Mouse (Mus musculus): Measurements from ENCODE around the gene Olfr159. TPM values are rescaled to one million over a fixed set of nuclear protein-coding genes. Genes with fewer than 3 reads are reported as not detected.

Olfr159 gene
- polyA plus RNA-seq, 2 experiments = not detected

- ATAC-seq (ENCODE audit: insufficient read depth) (no peak), DNase-seq (ENCODE audit: low read depth in 3 of 3, low spot score in 3 of 3) (no peak)
- Histone ChIP-seq H3K27me3 (ENCODE audit: control insufficient read depth, insufficient read depth, low read length) (no peaks in the 10 kb centered on the region), H3K4me2 (ENCODE audit: low read depth) (no peak overlapping the region), H3K36me3 (replicated peaks; ENCODE audit: control insufficient read depth, insufficient read depth, low read depth) (no peaks in the 10 kb centered on the region), H3K27ac (no peak overlapping the region), H3K4me1 (replicated peaks; ENCODE audit: control insufficient read depth in 2 of 2, insufficient read depth in 2 of 2, low read length in 1 of 2) (no peaks in the 10 kb centered on the region), H3K9me3 (ENCODE audit: control insufficient read depth, low read length) (no peaks in the 10 kb centered on the region), H3K4me3 (ENCODE audit: insufficient read depth in 1 of 2, low read depth in 2 of 2, low read length in 2 of 2) (no peak overlapping the region), H3K9ac (replicated peaks) (no peak overlapping the region)
- 46% methylated on average over 15 of the region's 16 CpGs for WGBS (ENCODE audit: insufficient replicate concordance)
- TF ChIP-seq CTCF (IDR thresholded peaks at IDR 0.05; ENCODE audit: low read depth) = no peak
- TF ChIP-seq EP300 (IDR thresholded peaks at IDR 0.05; ENCODE audit: low read depth) = no peak
Observed at GRCm38 (mm10) chr4:43720491-43721228, 50.1 kb downstream of the Olfr159 start.

Other genes with a start within 250 kb of the Olfr159 start
- 3.3 and 8.9 TPM in 2 replicates for gene Tpm2, start 247.2 kb downstream of the Olfr159 start, polyA plus RNA-seq (2012; rRNA removed)
- 12.6 and 16.1 TPM in 2 replicates for gene Tpm2, start 247.2 kb downstream of the Olfr159 start, polyA plus RNA-seq (2014; fragmentation: Nextera tagmentation; extraction: Ambion mirVana)
- gene Creb3, start 208.7 kb downstream of the Olfr159 start, polyA plus RNA-seq (2012; rRNA removed) = 9.6 and 10.9 TPM in 2 replicates
- 21.2 and 21.7 TPM in 2 replicates for gene Creb3, start 208.7 kb downstream of the Olfr159 start, polyA plus RNA-seq (2014; fragmentation: Nextera tagmentation; extraction: Ambion mirVana)
- gene Tln1, start 208.3 kb downstream of the Olfr159 start, polyA plus RNA-seq (2012; rRNA removed) = 26.4 and 30.1 TPM in 2 replicates
- gene Tln1, start 208.3 kb downstream of the Olfr159 start, polyA plus RNA-seq (2014; fragmentation: Nextera tagmentation; extraction: Ambion mirVana) = 39.3 and 39.7 TPM in 2 replicates
- gene Rgp1, start 192.3 kb downstream of the Olfr159 start, polyA plus RNA-seq (2012; rRNA removed) = 13.4 and 15.1 TPM in 2 replicates
- gene Rgp1, start 192.3 kb downstream of the Olfr159 start, polyA plus RNA-seq (2014; fragmentation: Nextera tagmentation; extraction: Ambion mirVana) = 11.0 and 11.4 TPM in 2 replicates
- gene Gba2, start 192.1 kb downstream of the Olfr159 start, polyA plus RNA-seq (2012; rRNA removed) = 12.5 and 12.7 TPM in 2 replicates
- 10.5 and 11.9 TPM in 2 replicates for gene Gba2, start 192.1 kb downstream of the Olfr159 start, polyA plus RNA-seq (2014; fragmentation: Nextera tagmentation; extraction: Ambion mirVana)
- not detected in 2 replicates for gene Msmp, start 186.5 kb downstream of the Olfr159 start, polyA plus RNA-seq (2012; rRNA removed)
- not detected in 2 replicates for gene Msmp, start 186.5 kb downstream of the Olfr159 start, polyA plus RNA-seq (2014; fragmentation: Nextera tagmentation; extraction: Ambion mirVana)
- 1.7 and 1.8 TPM in 2 replicates for gene Npr2, start 139.1 kb downstream of the Olfr159 start, polyA plus RNA-seq (2012; rRNA removed)
- gene Npr2, start 139.1 kb downstream of the Olfr159 start, polyA plus RNA-seq (2014; fragmentation: Nextera tagmentation; extraction: Ambion mirVana) = 0.72 and 0.80 TPM in 2 replicates
- gene Spag8, start 117.4 kb downstream of the Olfr159 start, polyA plus RNA-seq (2012; rRNA removed) = 0.16 and 0.31 TPM in 2 replicates
- gene Spag8, start 117.4 kb downstream of the Olfr159 start, polyA plus RNA-seq (2014; fragmentation: Nextera tagmentation; extraction: Ambion mirVana) = 0.24 TPM in 1 of 2 replicates, not detected in the other
- gene Hint2, start 114.5 kb downstream of the Olfr159 start, polyA plus RNA-seq (2012; rRNA removed) = 29.1 and 29.2 TPM in 2 replicates
- 76.8 and 77.6 TPM in 2 replicates for gene Hint2, start 114.5 kb downstream of the Olfr159 start, polyA plus RNA-seq (2014; fragmentation: Nextera tagmentation; extraction: Ambion mirVana)
- 0.22 and 0.37 TPM in 2 replicates for gene Tmem8b, start 102.0 kb downstream of the Olfr159 start, polyA plus RNA-seq (2012; rRNA removed)
- gene Tmem8b, start 102.0 kb downstream of the Olfr159 start, polyA plus RNA-seq (2014; fragmentation: Nextera tagmentation; extraction: Ambion mirVana) = 0.05 and 0.11 TPM in 2 replicates
- gene Fam221b, start 101.9 kb downstream of the Olfr159 start, polyA plus RNA-seq (2012; rRNA removed) = 0.01 and 0.02 TPM in 2 replicates
- 1.7 TPM in 2 replicates for gene Fam221b, start 101.9 kb downstream of the Olfr159 start, polyA plus RNA-seq (2014; fragmentation: Nextera tagmentation; extraction: Ambion mirVana)
- not detected in 2 replicates for gene Olfr70, start 70.2 kb downstream of the Olfr159 start, polyA plus RNA-seq (2012; rRNA removed)
- gene Olfr70, start 70.2 kb downstream of the Olfr159 start, polyA plus RNA-seq (2014; fragmentation: Nextera tagmentation; extraction: Ambion mirVana) = not detected in 2 replicates
- gene Olfr71, start 60.8 kb downstream of the Olfr159 start, polyA plus RNA-seq (2012; rRNA removed) = not detected in 2 replicates
- gene Olfr71, start 60.8 kb downstream of the Olfr159 start, polyA plus RNA-seq (2014; fragmentation: Nextera tagmentation; extraction: Ambion mirVana) = not detected in 2 replicates
- 0.08 and 0.09 TPM in 2 replicates for gene Hrct1, start 43.8 kb downstream of the Olfr159 start, polyA plus RNA-seq (2012; rRNA removed)
- gene Hrct1, start 43.8 kb downstream of the Olfr159 start, polyA plus RNA-seq (2014; fragmentation: Nextera tagmentation; extraction: Ambion mirVana) = 0.06 and 0.21 TPM in 2 replicates
- 0.01 and 0.02 TPM in 2 replicates for gene Spaar, start 41.0 kb downstream of the Olfr159 start, polyA plus RNA-seq (2012; rRNA removed)
- gene Spaar, start 41.0 kb downstream of the Olfr159 start, polyA plus RNA-seq (2014; fragmentation: Nextera tagmentation; extraction: Ambion mirVana) = 0.03 TPM in 1 of 2 replicates, not detected in the other
- not detected in 2 replicates for gene Olfr156, start 52.9 kb upstream of the Olfr159 start, polyA plus RNA-seq (2012; rRNA removed)
- gene Olfr156, start 52.9 kb upstream of the Olfr159 start, polyA plus RNA-seq (2014; fragmentation: Nextera tagmentation; extraction: Ambion mirVana) = not detected in 2 replicates
- gene Olfr157, start 69.2 kb upstream of the Olfr159 start, polyA plus RNA-seq (2012; rRNA removed) = not detected in 2 replicates
- not detected in 2 replicates for gene Olfr157, start 69.2 kb upstream of the Olfr159 start, polyA plus RNA-seq (2014; fragmentation: Nextera tagmentation; extraction: Ambion mirVana)
- not detected in 2 replicates for gene Olfr155, start 80.6 kb upstream of the Olfr159 start, polyA plus RNA-seq (2012; rRNA removed)
- gene Olfr155, start 80.6 kb upstream of the Olfr159 start, polyA plus RNA-seq (2014; fragmentation: Nextera tagmentation; extraction: Ambion mirVana) = not detected in 2 replicates
- 1.2 and 1.7 TPM in 2 replicates for gene Reck, start 104.5 kb upstream of the Olfr159 start, polyA plus RNA-seq (2012; rRNA removed)
- 1.6 and 2.0 TPM in 2 replicates for gene Reck, start 104.5 kb upstream of the Olfr159 start, polyA plus RNA-seq (2014; fragmentation: Nextera tagmentation; extraction: Ambion mirVana)
- gene Glipr2, start 186.4 kb upstream of the Olfr159 start, polyA plus RNA-seq (2012; rRNA removed) = 17.1 and 19.2 TPM in 2 replicates
- gene Glipr2, start 186.4 kb upstream of the Olfr159 start, polyA plus RNA-seq (2014; fragmentation: Nextera tagmentation; extraction: Ambion mirVana) = 46.6 and 48.8 TPM in 2 replicates
- 0.02 TPM in 1 of 2 replicates, not detected in the other for gene Ccin, start 212.5 kb upstream of the Olfr159 start, polyA plus RNA-seq (2012; rRNA removed)
- not detected in 2 replicates for gene Ccin, start 212.5 kb upstream of the Olfr159 start, polyA plus RNA-seq (2014; fragmentation: Nextera tagmentation; extraction: Ambion mirVana)
- 114 and 173 TPM in 2 replicates for gene Clta, start 233.4 kb upstream of the Olfr159 start, polyA plus RNA-seq (2012; rRNA removed)
- 121 and 128 TPM in 2 replicates for gene Clta, start 233.4 kb upstream of the Olfr159 start, polyA plus RNA-seq (2014; fragmentation: Nextera tagmentation; extraction: Ambion mirVana)

All from liver, embryonic 14.5 days (tissue).